Mouse (Mus musculus) cerebellum, postnatal 4 days (tissue): Measurements from ENCODE around the gene Gm20388.
A peak's percentile ranks its signal among the peaks of the same experiment; 100 is the strongest.

ENCODE experiments used
- DNase-seq, 2 experiments: peaks; one replicate each; pipeline ENCODE4 v3.0.0; 2022; ENCODE audit warnings: low spot score in 2 of 2, mixed read lengths in 1 of 2

Gm20388 gene

DNA sequence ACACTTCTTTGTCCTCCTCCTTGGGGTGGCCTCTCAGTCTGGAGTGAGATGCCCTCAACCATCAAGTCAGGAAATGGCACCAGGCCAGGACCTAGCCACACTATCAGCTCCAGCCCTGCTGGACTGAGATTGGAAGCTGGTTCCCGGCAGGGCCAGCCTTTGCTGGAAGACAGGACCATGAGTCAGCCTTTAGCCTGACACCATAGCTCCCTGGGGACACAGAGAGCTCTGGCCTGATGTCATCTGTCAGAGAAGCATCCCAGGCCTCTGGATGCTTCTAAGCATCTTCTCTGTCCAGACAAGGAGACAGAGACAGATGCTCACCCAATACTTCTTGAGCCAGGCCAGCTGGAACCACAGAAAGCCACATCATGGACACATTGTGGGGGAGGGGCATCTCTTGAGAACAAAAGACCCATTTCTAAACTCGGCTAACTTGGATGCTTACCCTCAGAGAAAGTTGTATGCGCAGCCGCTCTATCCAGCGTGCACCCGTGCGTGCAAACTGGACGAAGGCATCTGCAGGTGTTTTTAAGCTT, 3499.5 kb downstream of the Gm20388 start:
- DNase-seq, result peak in 1 of 2 experiments; percentile 57

DNA sequence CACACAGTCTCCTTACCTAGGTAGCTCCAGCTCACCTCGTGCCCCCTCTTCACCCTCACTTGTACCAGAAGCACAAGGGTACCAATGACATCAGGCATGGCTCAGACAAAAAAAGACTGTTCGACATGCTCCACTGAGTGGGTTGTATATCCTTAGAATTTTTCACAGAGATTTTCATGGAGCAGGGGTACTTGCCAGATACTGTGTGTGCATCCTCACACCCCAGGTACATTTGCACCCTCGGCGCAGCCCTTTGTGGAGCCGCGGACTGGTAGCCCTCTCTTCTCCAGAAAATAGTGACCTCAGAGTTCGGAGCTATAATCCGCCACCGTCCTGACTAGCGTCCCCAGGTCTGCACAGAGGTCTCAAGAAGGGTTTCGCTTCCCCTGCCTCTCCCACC, 3500.1 kb downstream of the Gm20388 start:
- no peak for DNase-seq

DNA sequence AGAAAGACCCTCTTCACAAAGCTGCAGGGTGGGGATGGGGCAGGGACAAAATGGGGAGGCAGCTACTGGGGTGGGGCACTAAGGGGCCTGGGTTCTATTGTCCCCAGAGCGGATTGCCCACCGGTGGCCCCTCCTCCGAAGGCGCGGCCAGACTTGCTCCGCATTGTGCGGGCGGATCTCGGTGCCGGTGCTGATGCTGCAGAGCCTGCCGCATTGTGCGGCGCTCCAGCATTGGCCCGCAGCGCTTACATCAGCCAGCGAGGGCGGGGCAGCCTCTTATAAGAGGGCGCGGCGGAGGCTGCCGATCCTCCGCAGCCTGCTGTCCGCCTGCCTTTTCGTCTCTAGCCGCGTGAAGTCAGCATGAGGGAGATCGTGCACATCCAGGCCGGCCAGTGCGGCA, 3500.6 kb downstream of the Gm20388 start, which contains the start of gene Tubb3:
Gene Tubb3 (plus strand): TSS at position 179 of the 400 bp plus-strand sequence.
- DNase-seq, result peak; percentile 70 to 89

DNA sequence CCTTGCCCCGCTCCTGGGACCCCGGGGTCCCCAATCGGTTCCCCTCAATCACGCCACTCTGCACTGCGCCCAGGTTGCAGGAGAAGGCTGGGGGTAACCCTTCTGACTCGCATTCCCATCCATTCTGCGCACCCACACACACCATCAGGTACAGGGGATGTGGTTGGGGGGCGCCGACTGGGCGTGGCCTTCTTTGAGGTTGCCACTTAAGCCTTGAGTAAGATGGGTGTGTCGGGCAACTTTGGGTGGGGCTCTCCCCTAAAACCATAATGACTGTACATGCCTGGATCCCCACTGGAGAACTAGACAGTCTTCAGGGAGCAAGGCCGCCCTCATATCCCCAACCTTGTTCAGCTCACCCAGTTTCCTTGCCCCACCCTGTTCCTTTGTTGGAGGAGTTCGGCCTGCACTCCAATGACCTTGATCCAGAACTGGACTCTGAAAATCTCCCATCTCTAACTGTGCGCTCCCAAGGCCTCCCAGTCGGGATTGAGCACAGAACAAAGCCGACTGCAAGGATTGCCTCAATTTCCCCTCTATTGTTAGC, 3501.2 kb downstream of the Gm20388 start:
- no peak for DNase-seq

DNA sequence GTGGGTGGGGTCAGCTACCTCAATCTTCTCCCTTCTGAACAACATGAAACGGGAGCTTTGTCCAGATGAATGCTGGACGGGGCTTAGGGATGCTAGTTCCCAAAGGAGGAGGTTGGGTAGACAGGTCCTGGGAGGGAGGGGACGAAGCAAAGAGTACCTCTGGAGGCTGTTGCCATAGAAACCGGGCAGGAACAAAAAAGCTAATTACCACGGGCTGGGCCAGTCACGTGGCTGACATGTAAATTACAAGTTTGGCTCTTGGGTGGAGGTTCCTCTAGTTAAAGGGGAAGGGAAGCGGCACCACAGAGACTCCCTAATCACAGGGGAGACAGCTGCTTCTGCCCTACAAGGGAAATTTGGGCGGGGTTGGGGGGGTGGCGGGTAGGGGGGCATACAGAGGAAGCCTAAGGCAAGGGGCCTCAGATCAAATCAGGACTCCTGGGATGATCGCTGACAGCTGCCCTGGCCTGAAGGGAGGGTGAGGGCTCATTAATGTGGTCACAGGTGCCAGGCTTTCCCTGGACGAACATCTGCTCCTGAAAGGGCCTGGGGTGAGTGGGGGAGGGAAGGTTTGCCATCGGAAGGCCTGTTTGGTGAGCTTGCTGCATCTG, 3502.0 kb downstream of the Gm20388 start:
- peak in 1 of 2 experiments; percentile 38 for DNase-seq

DNA sequence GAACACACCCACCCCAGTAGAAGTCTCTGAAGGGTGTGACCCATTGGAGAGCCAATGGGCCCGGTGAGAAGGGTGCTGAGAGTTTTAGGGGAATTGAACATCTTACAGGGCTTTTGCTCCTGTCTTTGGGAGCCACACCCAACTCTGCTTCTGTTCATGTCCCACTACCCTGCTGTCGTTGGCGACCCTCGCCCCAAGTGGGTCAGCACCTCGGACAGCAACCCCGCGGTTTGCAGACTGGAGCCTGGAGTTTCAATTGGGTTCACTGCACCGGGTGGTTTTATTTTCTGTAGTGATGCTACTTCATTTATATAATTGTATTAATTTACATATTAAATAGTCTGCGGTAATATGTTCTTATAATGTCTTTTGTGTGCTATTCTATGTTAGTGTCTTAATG, 3503.6 kb downstream of the Gm20388 start:
- no peak for DNase-seq

DNA sequence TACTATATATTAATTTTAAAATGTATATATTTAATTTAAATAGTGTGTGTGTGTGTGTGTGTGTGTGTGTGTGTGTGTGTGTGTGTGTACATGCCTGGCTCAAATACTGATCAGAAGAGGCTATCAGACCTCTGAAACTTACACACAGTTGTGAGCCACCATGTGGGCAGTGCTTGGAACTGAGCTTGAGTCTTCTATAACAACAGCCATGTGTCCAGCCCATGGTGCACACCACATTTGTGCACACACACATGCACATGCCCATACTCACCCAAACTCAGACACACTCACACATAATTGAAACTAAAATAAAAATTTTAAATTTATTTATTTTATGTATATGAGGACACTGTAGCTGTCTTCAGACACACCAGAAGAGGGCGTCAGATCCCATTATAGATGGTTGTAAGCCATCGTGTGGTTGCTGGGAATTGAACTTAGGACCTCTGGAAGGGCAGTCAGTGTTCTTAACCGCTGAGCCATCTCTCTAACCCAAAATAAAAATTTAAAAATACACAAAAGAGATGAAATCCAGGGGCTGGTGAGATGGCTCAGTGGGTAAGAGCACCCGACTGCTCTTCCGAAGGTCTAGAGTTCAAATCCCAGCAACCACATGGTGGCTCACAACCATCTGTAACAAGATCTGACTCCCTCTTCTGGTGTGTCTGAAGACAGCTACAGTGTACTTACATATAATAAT, 3504.5 kb downstream of the Gm20388 start:
- peak in 1 of 2 experiments; percentile 18 for DNase-seq

DNA sequence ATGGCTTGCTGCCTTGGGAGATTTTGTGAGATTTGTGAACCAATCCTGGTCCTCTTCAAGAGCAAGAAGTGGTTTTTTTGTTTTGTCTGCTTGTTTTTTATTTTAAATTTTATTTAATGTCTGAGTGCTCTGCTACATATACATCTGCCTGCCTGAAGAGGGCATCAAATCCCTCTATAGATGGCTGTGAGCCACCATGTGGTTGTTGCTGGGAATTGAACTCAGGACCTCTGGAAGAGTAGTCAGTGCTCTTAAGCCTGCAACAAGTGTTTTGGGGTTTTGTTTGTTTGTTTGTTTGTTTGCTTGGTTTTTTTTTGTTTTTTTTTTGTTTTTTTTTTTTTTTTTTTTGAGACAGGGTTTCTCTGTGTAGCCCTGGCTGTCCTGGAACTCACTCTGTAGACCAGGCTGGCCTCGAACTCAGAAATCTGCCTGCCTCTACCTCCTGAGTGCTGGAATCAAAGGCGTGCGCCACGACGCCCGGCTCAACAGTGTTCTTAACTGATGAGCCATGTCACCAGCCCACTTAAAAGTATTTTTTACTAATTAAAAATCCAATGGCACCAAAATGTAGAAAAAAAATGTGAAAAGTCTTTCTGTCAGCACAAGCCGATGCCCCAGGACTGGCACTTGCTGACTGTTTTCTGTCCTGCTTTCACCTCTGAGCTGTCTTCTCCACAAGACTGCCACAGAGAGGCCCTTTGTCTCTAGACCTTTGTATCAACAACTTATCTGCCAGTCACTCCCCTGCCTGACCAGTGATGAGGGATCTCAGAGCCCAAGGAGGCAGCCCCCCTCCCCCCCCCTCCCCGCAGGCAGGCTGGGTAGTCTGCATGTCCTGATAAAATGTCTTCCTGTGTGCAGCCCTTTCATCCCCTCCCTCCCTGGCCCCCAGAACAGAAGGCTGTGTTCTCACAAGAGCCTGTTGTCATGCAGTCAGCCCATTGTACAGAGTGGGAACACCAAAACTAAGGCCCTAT, 3505.6 kb downstream of the Gm20388 start:
- no peak for DNase-seq

DNA sequence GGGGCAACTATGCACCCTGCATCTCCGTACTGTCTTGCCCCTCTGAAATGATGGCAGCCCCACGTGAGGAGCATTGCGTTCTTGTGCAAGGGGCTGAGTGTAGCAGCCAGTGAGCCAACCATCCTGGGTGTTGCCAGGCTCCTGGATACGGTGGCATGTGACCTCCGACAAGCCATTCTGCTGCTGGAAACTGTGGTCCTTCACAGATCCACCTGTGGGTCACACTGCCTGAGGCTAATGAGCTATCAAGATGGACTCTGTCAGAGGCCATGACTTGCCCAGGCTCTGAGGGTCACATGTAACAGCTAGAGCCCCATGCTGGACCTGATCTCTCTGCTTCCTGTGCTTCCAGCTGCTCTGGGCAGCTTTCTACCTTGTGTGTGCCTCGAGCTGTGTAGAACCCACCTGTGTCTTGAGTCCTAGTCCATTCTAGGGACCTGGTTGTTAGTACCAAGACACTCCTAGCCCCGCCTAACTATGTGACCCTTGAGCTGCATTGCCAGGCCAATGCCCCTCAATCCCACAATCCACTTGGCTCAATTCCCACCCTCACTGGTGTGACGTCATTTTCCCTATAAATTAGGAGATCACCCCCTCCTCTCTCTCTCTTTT, 3506.4 kb downstream of the Gm20388 start:
- DNase-seq, result no peak

DNA sequence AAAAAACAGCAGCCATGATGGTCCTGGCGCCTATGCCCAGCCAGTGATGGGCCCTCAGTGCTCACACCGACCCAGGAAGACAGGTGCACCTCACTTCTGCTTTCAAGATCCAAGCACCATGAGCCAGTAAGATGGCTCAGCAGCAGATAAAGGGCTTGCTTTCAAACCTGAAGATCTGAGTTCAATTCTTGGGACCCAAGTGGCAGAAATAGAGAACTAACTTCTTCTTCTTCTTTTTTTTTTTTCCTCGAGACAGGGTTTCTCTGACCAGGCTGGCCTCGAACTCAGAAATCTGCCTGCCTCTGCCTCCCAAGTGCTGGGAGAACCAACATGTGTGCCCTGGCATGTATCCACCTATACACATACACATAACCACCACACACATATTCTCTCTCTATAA, 3509.1 kb downstream of the Gm20388 start:
- no peak for DNase-seq

DNA sequence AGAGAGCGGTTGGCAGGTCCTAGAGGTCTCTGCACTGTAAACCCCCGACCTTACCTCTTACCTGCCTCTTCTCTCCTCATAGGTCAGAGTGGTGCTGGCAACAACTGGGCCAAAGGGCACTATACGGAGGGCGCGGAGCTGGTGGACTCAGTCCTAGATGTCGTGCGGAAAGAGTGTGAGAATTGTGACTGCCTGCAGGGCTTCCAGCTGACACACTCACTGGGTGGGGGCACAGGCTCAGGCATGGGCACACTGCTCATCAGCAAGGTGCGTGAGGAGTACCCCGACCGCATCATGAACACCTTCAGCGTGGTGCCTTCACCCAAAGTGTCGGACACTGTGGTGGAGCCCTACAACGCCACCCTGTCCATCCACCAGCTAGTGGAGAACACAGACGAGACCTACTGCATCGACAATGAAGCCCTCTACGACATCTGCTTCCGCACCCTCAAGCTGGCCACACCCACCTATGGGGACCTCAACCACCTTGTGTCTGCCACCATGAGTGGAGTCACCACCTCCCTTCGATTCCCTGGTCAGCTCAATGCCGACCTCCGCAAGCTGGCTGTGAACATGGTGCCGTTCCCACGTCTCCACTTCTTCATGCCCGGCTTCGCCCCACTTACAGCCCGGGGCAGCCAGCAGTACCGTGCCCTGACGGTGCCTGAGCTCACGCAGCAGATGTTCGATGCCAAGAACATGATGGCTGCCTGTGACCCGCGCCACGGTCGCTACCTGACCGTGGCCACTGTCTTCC, 3510.1 kb downstream of the Gm20388 start:
- DNase-seq, result no peak

DNA sequence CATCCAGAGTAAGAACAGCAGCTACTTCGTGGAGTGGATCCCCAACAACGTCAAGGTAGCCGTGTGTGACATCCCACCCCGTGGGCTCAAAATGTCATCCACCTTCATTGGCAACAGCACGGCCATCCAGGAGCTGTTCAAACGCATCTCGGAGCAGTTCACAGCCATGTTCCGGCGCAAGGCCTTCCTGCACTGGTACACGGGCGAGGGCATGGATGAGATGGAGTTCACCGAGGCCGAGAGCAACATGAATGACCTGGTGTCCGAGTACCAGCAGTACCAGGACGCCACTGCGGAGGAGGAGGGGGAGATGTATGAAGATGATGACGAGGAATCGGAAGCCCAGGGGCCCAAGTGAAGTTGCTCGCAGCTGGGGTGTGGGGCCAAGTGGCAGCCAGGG, 3510.7 kb downstream of the Gm20388 start:
- no peak for DNase-seq

DNA sequence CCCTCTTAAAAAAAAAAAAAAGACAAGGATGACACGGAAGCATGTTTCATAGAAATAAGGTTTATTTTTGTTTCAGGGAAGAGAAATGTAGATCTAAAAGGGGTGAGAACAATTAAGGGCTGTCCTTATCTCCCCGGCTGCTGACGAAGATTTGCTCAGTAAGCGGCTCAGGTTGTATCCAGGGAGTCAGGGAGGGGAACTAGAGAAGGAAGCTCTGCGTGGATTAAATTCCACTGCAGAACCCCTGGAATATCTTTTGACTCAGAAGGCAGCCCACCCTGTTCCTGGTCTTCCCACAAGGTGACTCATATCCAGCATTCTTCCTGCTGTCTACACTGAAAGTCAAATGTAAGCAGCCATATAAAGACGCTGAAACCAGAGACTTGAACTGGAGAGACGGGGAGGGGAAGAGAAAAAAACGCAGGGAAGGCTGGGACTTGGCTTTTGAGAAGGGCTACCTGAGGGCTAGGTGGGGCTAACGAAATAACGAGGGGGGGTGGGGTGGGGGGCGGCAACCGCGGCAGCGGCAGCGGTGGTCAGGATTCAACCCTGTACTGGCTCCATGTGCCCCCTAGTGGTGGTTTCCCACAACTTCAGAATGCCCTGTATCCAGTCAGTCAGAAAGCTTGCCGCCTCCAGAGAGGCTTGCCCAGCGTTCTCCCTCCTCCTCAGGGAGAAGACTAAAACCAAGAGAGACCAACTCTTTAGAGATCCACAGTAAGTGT, 3511.6 kb downstream of the Gm20388 start:
- peak; percentile 48 to 75 for DNase-seq

DNA sequence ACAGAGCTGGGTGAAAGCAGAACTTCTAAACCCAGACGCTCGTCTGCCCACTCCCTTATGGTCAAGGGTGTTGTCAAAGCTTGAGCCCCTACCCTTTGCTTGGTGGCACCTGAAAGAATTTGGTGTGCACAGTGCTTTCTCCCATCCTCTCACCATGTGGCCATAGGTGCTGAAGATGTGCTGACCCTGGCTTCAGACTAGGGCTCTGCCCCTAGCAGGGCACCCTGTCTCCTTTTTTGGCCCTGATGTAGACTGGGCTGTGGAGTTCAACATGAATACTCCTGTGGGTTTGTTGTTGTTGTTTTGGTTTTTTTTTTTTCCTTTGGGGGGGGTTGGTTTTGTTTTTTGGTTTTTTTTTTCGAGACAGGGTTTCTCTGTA, 3512.1 kb downstream of the Gm20388 start:
- DNase-seq, result no peak

DNA sequence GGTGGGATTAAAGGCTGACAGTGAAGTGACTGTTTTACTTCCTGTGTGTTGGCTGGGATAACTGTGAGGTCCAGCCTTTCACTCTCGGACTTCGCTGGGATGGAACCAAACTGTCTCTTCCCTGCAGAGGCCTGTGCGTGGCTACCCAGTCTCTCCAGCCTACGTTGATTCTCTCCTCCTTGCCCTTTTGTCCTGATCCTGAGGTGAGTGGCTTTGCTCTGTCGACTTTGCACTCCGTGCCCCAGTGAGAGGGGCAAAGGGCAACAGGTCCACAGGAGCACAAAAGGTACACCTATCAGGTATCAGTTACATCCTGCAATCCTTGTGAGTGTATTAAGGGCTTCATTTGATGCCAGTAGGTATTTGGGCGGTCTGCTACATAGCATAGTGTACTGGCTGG, 3512.8 kb downstream of the Gm20388 start, which contains the start of gene Def8:
Gene Def8 (plus strand): TSS at position 87 of the 400 bp plus-strand sequence.
- no peak for DNase-seq

DNA sequence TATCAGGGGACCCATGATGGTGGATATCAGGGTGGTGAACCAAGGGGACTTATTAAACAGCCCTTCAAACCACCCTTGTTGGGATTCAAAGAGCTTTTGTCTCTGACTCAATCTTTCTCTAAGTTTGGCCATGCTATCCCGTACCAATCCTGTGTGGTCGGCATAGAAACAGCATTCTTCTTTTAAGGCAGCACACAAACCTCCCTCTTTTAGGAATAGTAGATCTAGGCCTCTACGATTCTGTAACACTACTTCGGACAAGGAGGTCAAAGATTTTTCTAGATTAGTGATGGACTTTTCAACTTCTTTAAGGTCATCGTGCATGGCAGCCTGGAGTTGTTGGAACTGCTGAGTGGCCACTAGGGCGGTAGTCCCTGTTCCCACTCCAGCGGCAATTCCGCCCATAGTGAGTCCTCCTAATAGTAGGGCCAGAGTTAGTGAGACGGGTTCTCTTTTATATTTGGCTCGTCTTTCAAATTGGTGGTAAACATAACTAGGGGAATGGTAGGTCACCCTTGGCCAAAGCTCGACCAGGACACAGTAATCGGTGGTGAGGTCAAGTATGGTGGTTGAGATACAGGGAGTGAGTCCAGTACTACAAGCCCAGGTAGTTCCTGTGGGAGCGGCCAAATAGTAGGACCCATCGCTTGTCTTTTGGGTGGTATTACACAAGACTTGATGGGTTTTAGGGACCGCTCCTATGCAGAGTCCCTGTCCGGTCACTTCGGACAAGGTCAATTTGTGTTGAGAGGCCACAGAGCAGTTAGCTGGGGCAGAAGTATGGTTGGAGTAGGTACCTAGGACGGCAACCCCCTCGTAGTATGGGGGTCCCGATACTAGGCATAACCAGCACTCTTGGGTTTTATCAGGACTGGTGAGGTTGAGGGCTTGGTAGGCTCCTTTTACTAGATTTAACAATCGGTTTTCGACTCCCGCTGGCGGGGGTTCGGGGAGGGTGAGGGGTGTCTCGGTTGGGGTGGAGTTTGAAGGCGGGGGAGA, 3516.2 kb downstream of the Gm20388 start:
- no peak for DNase-seq

DNA sequence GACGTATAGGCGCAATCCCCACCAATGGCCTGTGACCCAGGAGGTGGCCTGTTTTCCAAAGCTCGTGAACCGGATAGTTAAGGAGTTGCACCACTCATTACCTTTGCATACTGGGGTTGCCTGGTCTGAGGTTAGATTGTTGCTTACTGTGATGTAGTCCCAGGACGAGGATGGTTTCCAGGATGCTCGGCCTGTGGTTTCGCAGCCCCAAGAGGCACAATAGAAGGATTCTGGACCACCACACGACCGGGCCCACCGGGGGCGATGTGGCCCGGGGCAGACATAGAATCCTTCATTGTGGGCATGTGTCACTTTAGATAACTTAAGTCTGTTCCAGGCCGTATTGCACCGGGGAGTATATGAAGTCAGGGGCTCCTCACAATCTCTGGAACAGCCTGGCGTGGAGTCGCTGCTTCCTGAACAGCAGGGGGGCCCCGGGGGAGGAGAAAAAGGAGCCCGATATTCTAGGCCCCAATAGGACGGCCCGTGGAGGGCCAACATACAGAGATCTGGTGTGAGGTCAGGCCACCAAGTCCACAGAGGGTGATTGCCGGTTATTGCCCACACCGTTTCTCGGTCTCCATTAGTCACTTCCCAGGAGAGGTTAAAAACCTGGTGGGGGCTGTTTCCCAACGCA, 3517.1 kb downstream of the Gm20388 start:
- DNase-seq, result no peak

DNA sequence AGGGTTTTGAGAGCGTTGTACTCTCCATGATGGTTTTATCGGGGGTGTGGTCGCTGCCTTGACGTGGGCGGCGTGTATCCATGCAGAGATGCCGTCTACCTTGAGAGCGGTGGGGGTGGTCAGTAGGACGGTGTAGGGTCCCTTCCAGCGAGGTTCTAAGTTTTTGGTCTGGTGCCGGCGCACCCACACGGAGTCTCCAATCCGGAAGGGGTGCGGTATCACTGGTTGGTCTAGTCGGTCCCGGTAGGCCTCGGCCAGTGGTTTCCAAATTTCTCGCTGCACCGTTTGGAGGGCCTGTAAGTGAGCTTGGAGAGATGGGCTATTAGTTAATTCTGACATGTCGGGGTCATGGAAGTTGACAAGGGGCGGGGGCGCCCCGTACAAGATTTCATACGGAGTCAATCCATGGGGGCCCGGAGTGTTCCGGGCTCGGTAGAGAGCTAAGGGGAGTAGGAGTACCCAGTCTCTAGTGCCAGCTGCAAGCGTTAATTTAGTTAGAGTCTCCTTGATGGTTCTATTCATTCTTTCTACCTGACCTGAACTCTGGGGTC, 3517.8 kb downstream of the Gm20388 start:
- no peak for DNase-seq
